Mouse (Mus musculus): Measurements from ENCODE around the gene Itpk1.

Itpk1 gene

GRCm38 (mm10) chr12:102689773-102690563 lies 14.8 kb downstream of the Itpk1 start:
- DNase-seq, result peak; percentile 51

DNA sequence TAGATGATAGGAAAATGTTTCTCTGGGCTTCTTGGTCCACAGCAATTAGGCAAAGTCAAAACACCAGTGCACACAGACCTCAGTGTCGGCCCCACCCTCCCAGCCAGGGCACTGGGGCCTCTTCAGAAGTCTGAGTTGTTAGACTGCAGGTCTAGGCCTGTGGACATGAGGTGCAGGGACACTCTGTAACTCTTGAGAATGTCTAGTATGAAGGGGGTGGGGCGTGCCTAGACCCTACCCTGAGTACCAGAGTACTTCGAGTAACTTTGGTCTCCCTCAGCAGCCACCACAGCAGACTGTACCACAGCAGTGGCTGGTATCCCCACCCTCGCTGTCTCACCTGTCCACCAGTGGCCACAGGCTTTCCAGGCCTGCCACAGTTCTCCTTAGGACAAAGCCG lies 18.4 kb downstream of the Itpk1 start:
- DNase-seq, result no peak

DNA sequence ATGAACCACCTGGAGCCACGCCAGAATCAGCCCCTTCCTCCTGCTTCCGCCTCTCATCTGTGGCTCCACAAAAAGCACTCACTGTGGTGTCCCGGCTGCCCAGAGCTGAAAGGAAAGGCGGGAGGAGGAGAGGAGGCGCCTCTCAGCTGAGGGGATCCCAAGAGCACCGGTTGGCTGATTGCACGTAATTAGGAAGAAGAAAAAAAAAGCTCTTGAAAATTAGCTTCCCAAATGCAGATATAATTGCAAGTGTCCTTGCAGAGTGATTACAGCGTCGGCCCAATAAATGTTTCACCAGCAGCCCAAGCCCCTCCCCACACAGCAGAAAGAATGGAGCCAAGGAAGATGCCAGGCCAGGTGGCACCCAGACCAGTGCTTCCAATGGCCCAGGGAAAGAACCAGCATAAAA lies 19.2 kb downstream of the Itpk1 start:
- peak; percentile 8 for DNase-seq

GRCm38 (mm10) chr12:102684720-102685386 lies 19.9 kb downstream of the Itpk1 start:
- no peak for DNase-seq

- DNase-seq, result peak; percentile 18
Measured at GRCm38 (mm10) chr12:102683979-102684378, 20.8 kb downstream of the Itpk1 start.

DNA sequence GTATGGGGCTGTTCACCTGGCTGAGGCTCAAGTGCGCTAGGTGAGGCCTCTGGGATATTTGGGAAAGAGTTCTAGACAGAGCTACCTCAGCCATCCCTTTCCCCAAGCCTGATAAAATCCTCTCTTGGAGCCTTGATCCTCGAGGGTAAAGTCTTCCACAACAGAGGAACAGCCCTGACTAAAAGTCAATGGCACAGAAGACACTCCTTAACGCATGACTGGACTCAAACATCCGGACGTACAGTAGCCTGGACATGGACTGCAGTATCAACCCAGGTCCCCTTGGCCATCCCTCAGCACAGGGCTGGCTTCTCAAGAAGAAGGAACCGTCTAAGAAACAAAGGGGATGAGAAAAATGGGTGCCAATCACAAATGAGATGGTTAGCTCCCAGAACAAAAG lies 21.3 kb downstream of the Itpk1 start:
- peak; percentile 8 for DNase-seq

- peak; percentile 31 for DNase-seq
Measured at GRCm38 (mm10) chr12:102682722-102683299, 21.9 kb downstream of the Itpk1 start.

DNA sequence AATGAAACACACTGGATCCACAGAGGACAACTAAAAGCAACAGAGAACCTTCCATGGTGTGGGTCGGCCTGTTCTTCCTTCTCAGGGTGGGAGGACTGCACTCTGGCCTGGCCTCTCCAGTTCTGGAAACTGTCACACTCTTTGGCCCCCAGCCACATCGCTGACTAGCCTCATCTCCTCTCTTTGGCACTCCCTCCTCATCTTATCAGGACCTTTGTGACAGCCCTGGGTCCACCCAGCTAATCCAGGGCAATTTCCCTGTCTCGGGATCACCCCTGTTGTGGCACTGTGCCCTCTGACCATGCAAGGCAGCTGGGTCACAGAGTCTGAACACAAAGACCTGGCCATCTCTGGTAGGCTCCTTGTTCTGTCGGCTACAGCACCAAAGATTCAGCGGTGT lies 22.6 kb downstream of the Itpk1 start:
- DNase-seq, result peak; percentile 22

DNA sequence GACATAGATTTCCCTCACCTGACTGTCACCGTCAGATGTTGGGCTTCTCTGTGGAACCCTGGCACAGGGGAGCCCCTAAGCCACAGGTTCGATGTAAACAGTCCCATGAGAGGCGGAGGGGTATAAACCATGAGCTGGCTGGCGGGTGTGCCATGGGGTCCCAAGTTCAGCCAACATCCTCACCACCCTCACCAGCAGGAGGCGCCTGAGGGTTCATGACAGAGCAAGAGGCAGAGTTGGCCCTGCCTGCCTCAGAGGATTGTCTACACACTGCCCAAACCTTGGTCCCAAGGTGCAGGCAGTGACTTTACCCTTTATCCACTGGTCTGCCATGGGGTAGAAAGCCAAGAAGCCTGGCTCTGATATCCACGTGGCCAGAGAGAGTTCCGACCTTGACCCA lies 23.1 kb downstream of the Itpk1 start:
- DNase-seq, result peak; percentile 94

- DNase-seq, result peak; percentile 8
Measured at GRCm38 (mm10) chr12:102678820-102679219, 25.9 kb downstream of the Itpk1 start.

DNA sequence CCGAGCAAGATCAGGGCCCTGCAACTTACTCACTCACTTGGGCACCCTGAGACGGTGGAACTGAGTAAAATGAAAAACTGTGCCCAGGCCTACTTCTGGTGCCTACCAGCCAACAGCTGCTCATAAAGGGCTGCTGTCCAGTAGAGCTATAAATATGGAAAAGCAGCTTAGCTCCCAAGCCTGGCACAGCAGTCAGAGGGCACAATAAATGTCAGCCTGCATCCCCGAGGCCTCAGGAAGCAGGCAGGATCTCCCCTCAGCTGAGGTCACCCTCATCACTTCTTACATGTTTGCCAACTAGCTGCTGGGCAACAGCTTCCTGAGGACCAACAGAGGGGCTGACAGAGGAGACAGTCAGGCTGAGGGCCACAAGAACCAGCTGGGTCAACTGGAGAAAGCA lies 27.6 kb downstream of the Itpk1 start:
- no peak for DNase-seq

GRCm38 (mm10) chr12:102674556-102674955 lies 30.2 kb downstream of the Itpk1 start:
- no peak for DNase-seq

DNA sequence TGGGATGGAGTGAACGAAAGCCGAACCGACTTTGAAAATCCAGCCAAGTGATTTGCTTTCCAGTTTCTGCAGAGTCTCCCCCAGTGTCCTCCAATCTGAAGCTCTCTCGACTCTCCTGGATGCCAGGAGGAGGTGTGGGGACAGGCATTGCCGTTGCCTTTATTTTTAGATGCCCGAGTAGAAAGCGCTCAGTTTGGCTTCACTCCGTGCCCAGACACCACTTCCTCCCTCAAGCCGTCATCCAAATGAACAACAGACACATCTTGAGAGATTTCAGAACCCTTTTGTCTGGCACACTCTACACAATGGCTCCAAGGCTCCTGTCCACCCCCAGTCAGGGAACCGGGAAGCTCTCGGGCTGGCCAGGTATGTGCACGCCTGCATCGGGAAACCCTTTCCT lies 30.6 kb downstream of the Itpk1 start:
- peak; percentile 44 for DNase-seq

DNA sequence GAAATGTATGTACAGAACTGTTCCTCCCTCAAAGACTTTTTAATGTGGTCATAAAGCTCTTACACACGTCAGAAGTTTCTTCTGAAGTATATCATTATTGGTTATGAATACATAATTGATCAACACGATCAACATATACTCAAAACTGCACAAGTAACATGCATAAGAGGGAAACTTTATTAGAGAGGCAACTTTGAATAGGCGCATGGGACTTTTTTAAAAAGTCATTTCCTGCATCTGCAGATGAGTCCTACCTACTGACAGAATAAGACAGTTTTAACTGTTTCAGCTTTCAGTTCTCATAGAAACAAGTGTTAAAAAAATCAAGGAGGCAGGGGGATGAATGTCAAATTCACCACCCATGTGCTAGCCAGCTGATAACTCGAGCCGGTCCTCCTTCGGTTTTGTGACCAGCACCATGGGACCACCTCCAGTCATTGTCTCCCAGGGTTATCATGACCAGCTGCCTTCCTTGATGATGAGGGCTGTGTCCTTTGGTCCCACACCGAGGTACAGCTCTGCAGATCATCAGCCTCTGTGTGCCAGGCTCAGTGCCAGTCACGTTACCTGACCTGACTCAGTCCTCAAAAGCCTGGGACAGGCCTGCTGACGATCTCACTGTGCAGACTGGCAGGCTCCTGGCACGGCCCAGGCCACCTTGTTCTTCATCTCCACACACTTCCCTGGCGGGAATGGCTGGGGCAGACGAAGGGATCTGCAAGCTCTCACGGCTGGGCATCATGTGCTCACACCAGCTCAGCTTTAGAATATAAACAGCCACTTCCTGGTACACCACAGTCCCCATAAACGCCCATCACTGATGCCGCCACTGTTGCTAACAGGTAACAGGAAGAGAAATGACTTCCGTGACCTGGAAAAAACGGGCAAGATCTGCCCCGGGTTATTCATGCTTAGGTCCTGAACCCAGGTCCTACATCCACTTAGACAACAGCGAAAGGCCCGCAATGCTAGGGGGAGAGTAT lies 31.6 kb downstream of the Itpk1 start:
- peak; percentile 35 for DNase-seq

- DNase-seq, result peak; percentile 42
Measured at GRCm38 (mm10) chr12:102672176-102672575, 32.6 kb downstream of the Itpk1 start.

- peak; percentile 8 for DNase-seq
Measured at GRCm38 (mm10) chr12:102670848-102671247, 33.9 kb downstream of the Itpk1 start.

- no peak for DNase-seq
Measured at GRCm38 (mm10) chr12:102665465-102666202, 39.1 kb downstream of the Itpk1 start.

DNA sequence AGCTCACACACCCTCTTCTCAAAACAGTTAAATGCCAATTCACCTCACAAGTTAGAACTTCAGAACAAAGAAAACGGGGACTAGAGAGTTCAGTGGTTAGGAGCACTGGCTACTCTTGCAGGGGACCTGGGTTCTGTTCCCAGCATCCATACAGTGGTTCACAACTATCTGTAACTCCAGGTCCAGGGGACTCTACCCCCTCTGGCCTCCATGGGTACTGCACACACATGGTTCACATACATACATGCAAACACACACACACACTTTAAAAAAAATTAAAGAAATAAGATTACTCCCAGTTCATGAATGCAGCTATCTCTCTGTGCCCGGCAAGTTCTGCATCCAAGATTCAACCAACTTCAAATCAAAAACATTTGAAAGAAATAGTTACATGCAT lies 40.7 kb downstream of the Itpk1 start:
- no peak for DNase-seq

GRCm38 (mm10) chr12:102663349-102664051 lies 41.2 kb downstream of the Itpk1 start:
- no peak for DNase-seq

DNA sequence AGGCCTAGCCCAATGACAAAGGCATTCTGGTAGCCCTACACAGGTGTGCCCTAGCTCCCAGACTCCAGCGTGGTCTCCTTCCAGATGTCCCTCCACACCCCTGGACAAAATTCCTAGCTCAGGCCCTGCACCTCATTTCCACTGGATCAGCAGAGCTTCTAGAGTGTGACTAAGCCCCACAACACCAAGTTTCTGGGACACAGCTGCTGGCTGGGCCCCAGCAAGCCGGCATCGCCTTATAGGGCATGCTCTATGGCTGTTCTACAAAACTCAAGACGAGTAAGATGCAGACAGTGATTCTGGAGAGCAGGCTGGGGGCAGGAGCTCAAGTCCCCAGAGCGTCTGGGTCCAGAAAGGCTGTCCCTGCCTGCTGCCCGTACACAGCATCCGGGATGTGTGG lies 43.0 kb downstream of the Itpk1 start:
- no peak for DNase-seq

- DNase-seq, result no peak
Measured at GRCm38 (mm10) chr12:102660906-102661651, 43.7 kb downstream of the Itpk1 start.
